Comparison of ENCODE assay signal across 24 mouse cellular contexts in the genomic region with DNA sequence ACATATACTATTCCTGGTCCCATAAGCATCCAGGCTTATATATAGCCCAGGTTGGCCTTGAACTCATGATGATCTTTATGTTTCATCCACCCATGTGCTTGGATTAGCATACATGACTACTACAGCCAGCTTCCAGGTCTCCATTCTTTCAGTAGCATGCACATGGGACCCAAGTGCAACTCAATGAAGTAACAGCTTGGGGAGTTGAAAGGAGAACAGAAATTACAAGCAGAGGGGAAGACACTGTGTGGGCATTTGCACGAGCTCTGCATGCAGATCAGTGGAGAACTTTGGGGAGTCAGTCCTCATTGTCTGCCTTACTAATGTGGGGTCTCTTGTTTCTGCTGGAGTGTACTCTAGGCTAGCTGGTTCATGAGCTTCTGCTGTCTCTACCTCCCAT.
"Had no signal": no experiment of that assay in that cellular context is flagged by ENCODE, and none has a peak within 500 bp of the region (broad histone marks: within the 10 kb centered on the region; RNA-seq: fewer than 3 reads in every experiment).

No protein-coding gene starts in this region.

- H3K4me1 ChIP-seq: midbrain, embryonic 10.5 days had no signal

- H3K9ac ChIP-seq: kidney, embryonic 15.5 days; limb, embryonic 12.5 days; limb, embryonic 15.5 days; liver, embryonic 14.5 days; liver, postnatal 0 days; lung, embryonic 14.5 days; midbrain, embryonic 13.5 days had no signal

- DNase-seq: kidney, adult 11 months; kidney, adult 8-10 months; kidney, postnatal 10 days; kidney, postnatal 36 days; layer of hippocampus, postnatal 36 days; left cerebral cortex, postnatal 4 days; liver, postnatal 0 days; lung, embryonic 14.5 days; lung, postnatal 10 days; lung, postnatal 4 days; right cerebral cortex, postnatal 4 days; thymus, adult 2 months; thymus, postnatal 14 days had no signal

- H3K4me2 ChIP-seq: kidney, embryonic 15.5 days; limb, embryonic 12.5 days; limb, embryonic 15.5 days; liver, embryonic 11.5 days; lung, embryonic 14.5 days; midbrain, embryonic 13.5 days had no signal

- ATAC-seq: liver, postnatal 0 days; midbrain, embryonic 13.5 days; midbrain, embryonic 16.5 days had no signal

- H3K36me3 ChIP-seq: kidney, embryonic 15.5 days; limb, embryonic 12.5 days; limb, embryonic 15.5 days; midbrain, embryonic 10.5 days; midbrain, embryonic 13.5 days had no signal

- H3K9me3 ChIP-seq: kidney, embryonic 15.5 days; limb, embryonic 12.5 days; limb, embryonic 15.5 days; megakaryocyte, embryonic 14.5 days; midbrain, embryonic 10.5 days; midbrain, embryonic 13.5 days had no signal

- H3K27me3 ChIP-seq: megakaryocyte, embryonic 14.5 days had no signal

- H3K27ac ChIP-seq: kidney, embryonic 15.5 days; left cerebral cortex, adult 2 months; limb, embryonic 12.5 days; limb, embryonic 15.5 days; liver, embryonic 14.5 days; midbrain, embryonic 10.5 days; midbrain, embryonic 13.5 days; stomach, postnatal 0 days had no signal

- H3K4me3 ChIP-seq: kidney, embryonic 15.5 days; left cerebral cortex, adult 2 months; limb, embryonic 12.5 days; limb, embryonic 15.5 days; megakaryocyte, embryonic 14.5 days; midbrain, embryonic 10.5 days; midbrain, embryonic 13.5 days had no signal
